Mouse (Mus musculus) cerebellum, postnatal 25 days (tissue): Measurements from ENCODE around the gene Them5.
A peak's percentile ranks its signal among the peaks of the same experiment; 100 is the strongest.

Experiments used
- DNase-seq, 2 experiments: peaks; one replicate each; pipeline ENCODE4 v3.0.0; 2021; ENCODE audit warnings: mixed read lengths in 2 of 2

Them5 gene

GRCm38 (mm10) chr3:94341959-94342422 is at the start of gene Them5:
Gene Them5 (plus strand): TSS chr3:94342099.
- DNase-seq: peak in 1 of 2 experiments; percentile 9

GRCm38 (mm10) chr3:94305457-94305856 is 36.4 kb upstream of the Them5 start:
- no peak for DNase-seq

GRCm38 (mm10) chr3:94306975-94307374 is 34.9 kb upstream of the Them5 start:
- DNase-seq: no peak

GRCm38 (mm10) chr3:94309633-94310363 is 32.1 kb upstream of the Them5 start, which contains the start of gene Them4:
Gene Them4 (plus strand): TSS chr3:94310089.
- DNase-seq: peak; percentile 95 to 97

- DNase-seq: peak in 1 of 2 experiments; percentile 22
Measured at GRCm38 (mm10) chr3:94310491-94310890, 31.4 kb upstream of the Them5 start.

- no peak for DNase-seq
Measured at GRCm38 (mm10) chr3:94310911-94311310, 31.0 kb upstream of the Them5 start.

GRCm38 (mm10) chr3:94311376-94311775 is 30.5 kb upstream of the Them5 start:
- DNase-seq: peak in 1 of 2 experiments; percentile 27

GRCm38 (mm10) chr3:94328681-94329080 is 13.2 kb upstream of the Them5 start:
- DNase-seq: no peak

- no peak for DNase-seq
Measured at GRCm38 (mm10) chr3:94334442-94334841, 7.5 kb upstream of the Them5 start.

- no peak for DNase-seq
Measured at GRCm38 (mm10) chr3:94338522-94338921, 3.4 kb upstream of the Them5 start.

- no peak for DNase-seq
Measured at GRCm38 (mm10) chr3:94342552-94342951, 653 bp downstream of the Them5 start.

- DNase-seq: no peak
Measured at GRCm38 (mm10) chr3:94344182-94344581, 2.3 kb downstream of the Them5 start.

- no peak for DNase-seq
Measured at GRCm38 (mm10) chr3:94344897-94345296, 3.0 kb downstream of the Them5 start.

- no peak for DNase-seq
Measured at GRCm38 (mm10) chr3:94348146-94348545, 6.2 kb downstream of the Them5 start.

- DNase-seq: no peak
Measured at GRCm38 (mm10) chr3:94360812-94361211, 18.9 kb downstream of the Them5 start.

GRCm38 (mm10) chr3:94362138-94362537 is 20.2 kb downstream of the Them5 start, which contains the start of gene C2cd4d:
Gene C2cd4d (plus strand): TSS chr3:94362438.
- DNase-seq: no peak

GRCm38 (mm10) chr3:94363291-94364153 is 21.6 kb downstream of the Them5 start:
- DNase-seq: peak; percentile 78 to 80

- peak in 1 of 2 experiments; percentile 46 for DNase-seq
Measured at GRCm38 (mm10) chr3:94364154-94364526, 22.2 kb downstream of the Them5 start.

- DNase-seq: peak; percentile 85
Measured at GRCm38 (mm10) chr3:94366761-94367160, 24.9 kb downstream of the Them5 start.

GRCm38 (mm10) chr3:94367511-94367910 is 25.6 kb downstream of the Them5 start:
- DNase-seq: no peak

GRCm38 (mm10) chr3:94368631-94369030 is 26.7 kb downstream of the Them5 start:
- DNase-seq: no peak

GRCm38 (mm10) chr3:94369709-94370108 is 27.8 kb downstream of the Them5 start:
- DNase-seq: no peak

GRCm38 (mm10) chr3:94371637-94372036 is 29.7 kb downstream of the Them5 start:
- peak; percentile 53 to 79 for DNase-seq

GRCm38 (mm10) chr3:94372038-94372437 is 30.1 kb downstream of the Them5 start:
- no peak for DNase-seq
